In genomic region chr17:48324258-48324657, GRCm38 (mm10) we compare ENCODE assay signal across 20 mouse cellular contexts. TPM values are rescaled to one million over a fixed set of nuclear protein-coding genes. Genes with fewer than 3 reads are reported as not detected.
DNase-seq lines count a peak whose midpoint lies in the region; ATAC-seq and TF ChIP-seq lines count a peak whose summit lies in the region.
"Had no signal": no experiment of that assay in that cellular context is flagged by ENCODE, and none has a peak within 500 bp of the region (broad histone marks: within the 10 kb centered on the region; RNA-seq: fewer than 3 reads in every experiment).

No protein-coding gene starts in this region.

- H3K27ac ChIP-seq in liver, embryonic 13.5 days, result peak overlapping the region; percentile 61
- H3K27ac ChIP-seq in macrophage, result peak overlapping the region; percentile 89
- no peak overlapping the region for H3K27ac ChIP-seq in layer of hippocampus, adult 2 months
- H3K27ac ChIP-seq: forebrain, embryonic 15.5 days; gastrocnemius, adult 2 months; heart, embryonic 10.5 days; limb, embryonic 13.5 days; midbrain, embryonic 10.5 days; neural tube, embryonic 15.5 days had no signal

- H3K27me3 ChIP-seq in liver, embryonic 13.5 days, result no peaks in the 10 kb centered on the region
- H3K27me3 ChIP-seq: forebrain, embryonic 15.5 days; limb, embryonic 13.5 days; neural tube, embryonic 15.5 days had no signal

- H3K4me3 ChIP-seq in liver, embryonic 13.5 days (replicated peaks), result no peak overlapping the region
- H3K4me3 ChIP-seq in macrophage (ENCODE audit: inconsistent target), result no peak overlapping the region
- H3K4me3 ChIP-seq in layer of hippocampus, adult 2 months, result no peak overlapping the region
- H3K4me3 ChIP-seq: erythroblast, embryonic 14.5 days; forebrain, embryonic 15.5 days; gastrocnemius, adult 2 months; heart, embryonic 10.5 days; limb, embryonic 13.5 days; midbrain, embryonic 10.5 days; neural tube, embryonic 15.5 days had no signal

- no peak overlapping the region for H3K9ac ChIP-seq in liver, embryonic 13.5 days
- H3K9ac ChIP-seq: forebrain, embryonic 15.5 days; limb, embryonic 13.5 days; neural tube, embryonic 15.5 days had no signal

- no peaks in the 10 kb centered on the region for H3K36me3 ChIP-seq in liver, embryonic 13.5 days
- peaks cover 48% of the 10 kb centered on the region; the same call in 1 of the 2 replicates for H3K36me3 ChIP-seq in macrophage (ENCODE audit: inconsistent target)
- H3K36me3 ChIP-seq: forebrain, embryonic 15.5 days; heart, embryonic 10.5 days; limb, embryonic 13.5 days; midbrain, embryonic 10.5 days; neural tube, embryonic 15.5 days had no signal

- H3K9me3 ChIP-seq in liver, embryonic 13.5 days (replicated peaks), result no peaks in the 10 kb centered on the region
- H3K9me3 ChIP-seq: forebrain, embryonic 15.5 days; heart, embryonic 10.5 days; limb, embryonic 13.5 days; midbrain, embryonic 10.5 days; neural tube, embryonic 15.5 days had no signal

- no peak for ATAC-seq in liver, embryonic 13.5 days (ENCODE audit: low read depth)
- ATAC-seq: forebrain, embryonic 15.5 days had no signal

- WGBS in liver, embryonic 13.5 days (ENCODE audit: insufficient replicate concordance), result 41% methylated on average over 5 of the region's 5 CpGs
- 0% methylated on average over 5 of the region's 5 CpGs for WGBS in macrophage (ENCODE audit: missing documents)

- no peak overlapping the region for H3K4me2 ChIP-seq in liver, embryonic 13.5 days
- H3K4me2 ChIP-seq: forebrain, embryonic 15.5 days; limb, embryonic 13.5 days; neural tube, embryonic 15.5 days had no signal

- peaks cover 13% of the 10 kb centered on the region; the same call in 1 of the 2 replicates for H3K79me2 ChIP-seq in macrophage (ENCODE audit: inconsistent target)

- DNase-seq in 416B (ENCODE audit: low read depth), result peak; percentile 92
- DNase-seq in brain, adult 2 months (ENCODE audit: low read depth, low spot score), result peak; percentile 24
- no peak for DNase-seq in liver, embryonic 13.5 days
- DNase-seq in gastrocnemius, postnatal 4 days (ENCODE audit: low spot score in 2 of 2), result no peak
- no peak for DNase-seq in yolk sac, embryonic 10.5 days (ENCODE audit: low spot score)
- DNase-seq in layer of hippocampus, adult 2 months (ENCODE audit: low spot score in 2 of 2), result no peak
- DNase-seq: adrenal gland, postnatal 25 days; cerebellum, postnatal 14 days; gastrocnemius, adult 2 months; kidney, adult 8-10 months; retina, postnatal 1 day; thymus, postnatal 25 days had no signal

- no peak for TF ChIP-seq CTCF in layer of hippocampus, adult 2 months (conservative IDR thresholded peaks at IDR 0.05)

- peaks cover 44% of the 10 kb centered on the region for H3K4me1 ChIP-seq in liver, embryonic 13.5 days (replicated peaks)
- H3K4me1 ChIP-seq: forebrain, embryonic 15.5 days; midbrain, embryonic 10.5 days; neural tube, embryonic 15.5 days had no signal

RNA-seq across cellular contexts. Expression of gene B430306N03Rik, which starts 8.3 kb away (rescaled TPM):
- 1.2 and 1.8 TPM in 2 replicates for polyA plus RNA-seq in liver, embryonic 13.5 days (2015; fragmentation: Nextera tagmentation; extraction: Ambion mirVana)
- 100 to 1,000 TPM in 1 of 26 experiments, 10 to 100 TPM in 23, 1 to 10 TPM in 2; 5.0 to 104 (median 38.2) TPM for total RNA-seq in macrophage (2018; cell fraction: chromatin; rRNA removed)
- total RNA-seq in macrophage (2018; cell fraction: cytosol; rRNA removed), result 10 to 100 TPM in 25 of 26 experiments, 1 to 10 TPM in 1; 8.4 to 75.4 (median 35.8) TPM
- 100 to 1,000 TPM in 6 of 26 experiments, 10 to 100 TPM in 20; 14.3 to 189 (median 63.5) TPM for total RNA-seq in macrophage (2018; cell fraction: nucleus; rRNA removed)
- polyA plus RNA-seq in macrophage (2018), result 36.0 to 70.3 TPM (median 51.1 TPM) in 3 replicates
- total RNA-seq in gastrocnemius, postnatal 4 days (2021), result under 1 TPM; 0.13 to 0.27 TPM
- total RNA-seq in layer of hippocampus, adult 2 months (2021), result not detected
- total RNA-seq: gastrocnemius, adult 2 months had no signal

RNA-seq across cellular contexts. Expression of gene Trem2, which starts 21.9 kb away (rescaled TPM):
- polyA plus RNA-seq in liver, embryonic 13.5 days (2015; fragmentation: Nextera tagmentation; extraction: Ambion mirVana), result 3.1 and 3.2 TPM in 2 replicates
- total RNA-seq in macrophage (2018; cell fraction: chromatin; rRNA removed), result 100 to 1,000 TPM in 14 of 26 experiments, 10 to 100 TPM in 12; 29.1 to 515 (median 123) TPM
- 1,000 to 10,000 TPM in 13 of 26 experiments, 100 to 1,000 TPM in 13; 304 to 1,510 (median 741) TPM for total RNA-seq in macrophage (2018; cell fraction: cytosol; rRNA removed)
- total RNA-seq in macrophage (2018; cell fraction: nucleus; rRNA removed), result 1,000 to 10,000 TPM in 6 of 26 experiments, 100 to 1,000 TPM in 20; 159 to 1,349 (median 465) TPM
- polyA plus RNA-seq in macrophage (2018), result 965 to 1,222 TPM (median 1,131 TPM) in 3 replicates
- 1 to 10 TPM; 3.7 to 4.1 TPM for total RNA-seq in gastrocnemius, postnatal 4 days (2021)
- total RNA-seq in layer of hippocampus, adult 2 months (2021), result 10 to 100 TPM; 10.1 to 10.6 TPM

RNA-seq across cellular contexts. Expression of gene Treml2, which starts 25.0 kb away (rescaled TPM):
- polyA plus RNA-seq in liver, embryonic 13.5 days (2015; fragmentation: Nextera tagmentation; extraction: Ambion mirVana), result 4.4 and 5.5 TPM in 2 replicates
- 10 to 100 TPM in 8 of 26 experiments, 1 to 10 TPM in 18; 1.0 to 22.0 (median 6.9) TPM for total RNA-seq in macrophage (2018; cell fraction: chromatin; rRNA removed)
- total RNA-seq in macrophage (2018; cell fraction: cytosol; rRNA removed), result 10 to 100 TPM in 22 of 26 experiments, 1 to 10 TPM in 4; 7.6 to 58.7 (median 25.9) TPM
- total RNA-seq in macrophage (2018; cell fraction: nucleus; rRNA removed), result 10 to 100 TPM in 18 of 26 experiments, 1 to 10 TPM in 8; 5.2 to 57.1 (median 22.5) TPM
- polyA plus RNA-seq in macrophage (2018), result 10.8 to 16.6 TPM (median 14.5 TPM) in 3 replicates
- under 1 TPM; 0.15 to 0.29 TPM for total RNA-seq in gastrocnemius, postnatal 4 days (2021)
- under 1 TPM; 0.25 to 0.36 TPM for total RNA-seq in layer of hippocampus, adult 2 months (2021)
- total RNA-seq: gastrocnemius, adult 2 months had no signal

RNA-seq across cellular contexts. Expression of gene Treml1, which starts 35.5 kb away (rescaled TPM):
- polyA plus RNA-seq in liver, embryonic 13.5 days (2015; fragmentation: Nextera tagmentation; extraction: Ambion mirVana), result 24.1 and 25.5 TPM in 2 replicates
- total RNA-seq in macrophage (2018; cell fraction: chromatin; rRNA removed), result 10 to 100 TPM in 21 of 26 experiments, 1 to 10 TPM in 5; 2.8 to 59.7 (median 18.2) TPM
- 1 to 10 TPM in 3 of 26 experiments, under 1 TPM in 20, not detected in 3; 0.18 to 2.1 (median 0.56) TPM for total RNA-seq in macrophage (2018; cell fraction: cytosol; rRNA removed)
- total RNA-seq in macrophage (2018; cell fraction: nucleus; rRNA removed), result 10 to 100 TPM in 14 of 26 experiments, 1 to 10 TPM in 12; 1.4 to 39.3 (median 13.3) TPM
- 2.0 to 2.7 TPM (median 2.4 TPM) in 3 replicates for polyA plus RNA-seq in macrophage (2018)
- under 1 TPM in 1 of 2 experiments, not detected in 1; 0.52 TPM for total RNA-seq in gastrocnemius, postnatal 4 days (2021)
- total RNA-seq in layer of hippocampus, adult 2 months (2021), result not detected
- total RNA-seq: adrenal gland, postnatal 25 days; gastrocnemius, adult 2 months had no signal
- polyA plus RNA-seq: large intestine, adult 2 months had no signal

Comparison
In these comparisons a context has a peak if more than half of its experiments do, and no peak if none do; other contexts are left out.
1. DNase-seq: peak in 416B (single experiment) and brain, adult 2 months (single experiment); none in liver, embryonic 13.5 days (single experiment), gastrocnemius, postnatal 4 days (0 of 2), yolk sac, embryonic 10.5 days (single experiment) and layer of hippocampus, adult 2 months (0 of 2).